Comparison of ENCODE assay signal across 22 mouse cellular contexts in the genomic region with DNA sequence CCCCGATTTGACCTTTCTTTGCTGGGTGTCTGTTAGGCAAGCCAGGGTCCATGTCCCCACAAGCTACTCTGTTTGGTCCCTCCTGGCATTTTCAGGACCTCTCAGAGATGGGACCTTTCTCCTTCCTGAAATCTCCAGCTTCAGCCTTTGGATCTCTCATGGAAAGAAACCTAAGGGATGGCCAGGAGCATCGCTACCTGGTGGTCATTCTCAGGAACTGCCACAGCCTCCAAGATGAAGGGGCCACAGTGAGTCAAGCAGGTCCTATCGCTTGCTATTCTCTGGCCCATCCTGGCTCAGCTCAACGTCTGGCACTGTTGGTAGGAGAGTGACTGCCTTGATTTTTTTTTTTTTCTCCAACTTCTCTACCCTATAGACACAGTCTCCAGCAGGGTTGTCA.
DNase-seq lines count a peak whose midpoint lies in the region; ATAC-seq and TF ChIP-seq lines count a peak whose summit lies in the region.
"Had no signal": no experiment of that assay in that cellular context is flagged by ENCODE, and none has a peak within 500 bp of the region (broad histone marks: within the 10 kb centered on the region; RNA-seq: fewer than 3 reads in every experiment).

No protein-coding gene starts in this region.

- no peaks in the 10 kb centered on the region for H3K27me3 ChIP-seq in hindbrain, postnatal 0 days (ENCODE audit: insufficient read depth, low read length)
- no peaks in the 10 kb centered on the region for H3K27me3 ChIP-seq in hindbrain, embryonic 12.5 days
- no peaks in the 10 kb centered on the region for H3K27me3 ChIP-seq in liver, postnatal 0 days (ENCODE audit: insufficient read depth, low read length)
- H3K27me3 ChIP-seq in stomach, postnatal 0 days (ENCODE audit: control insufficient read depth, insufficient read depth, low read length), result no peaks in the 10 kb centered on the region
- H3K27me3 ChIP-seq: limb, embryonic 13.5 days; liver, embryonic 15.5 days; midbrain, embryonic 13.5 days; neural tube, embryonic 12.5 days had no signal

- H3K27ac ChIP-seq in hindbrain, postnatal 0 days, result no peak overlapping the region
- no peak overlapping the region for H3K27ac ChIP-seq in hindbrain, embryonic 12.5 days
- H3K27ac ChIP-seq in liver, postnatal 0 days (ENCODE audit: low read depth), result no peak overlapping the region
- H3K27ac ChIP-seq in ES-E14 (ENCODE audit: insufficient read depth, low read depth, low read length, poor library complexity, severe bottlenecking), result no peak overlapping the region
- no peak overlapping the region for H3K27ac ChIP-seq in stomach, postnatal 0 days (replicated peaks)
- H3K27ac ChIP-seq: heart, embryonic 10.5 days; hindbrain, embryonic 10.5 days; limb, embryonic 13.5 days; liver, embryonic 15.5 days; midbrain, embryonic 13.5 days; neural tube, embryonic 12.5 days had no signal

- no peak for TF ChIP-seq EP300 in liver, postnatal 0 days (IDR thresholded peaks at IDR 0.05; ENCODE audit: low read depth)
- no peak for TF ChIP-seq EP300 in stomach, postnatal 0 days (optimal IDR thresholded peaks at IDR 0.05)

- no peak overlapping the region for H3K4me3 ChIP-seq in hindbrain, postnatal 0 days (ENCODE audit: low read length)
- H3K4me3 ChIP-seq in hindbrain, embryonic 12.5 days, result no peak overlapping the region
- no peak overlapping the region for H3K4me3 ChIP-seq in liver, postnatal 0 days (ENCODE audit: low read depth, low read length)
- H3K4me3 ChIP-seq in ES-E14 (ENCODE audit: insufficient read depth in 1 of 2, low read depth in 1 of 2, low read length in 2 of 2, poor library complexity in 1 of 2, severe bottlenecking in 1 of 2), result no peak overlapping the region
- H3K4me3 ChIP-seq in stomach, postnatal 0 days (ENCODE audit: low read depth, low read length), result no peak overlapping the region
- H3K4me3 ChIP-seq: heart, embryonic 10.5 days; hindbrain, embryonic 10.5 days; limb, embryonic 13.5 days; liver, embryonic 15.5 days; midbrain, embryonic 13.5 days; neural tube, embryonic 12.5 days had no signal

- ATAC-seq in hindbrain, postnatal 0 days, result no peak
- ATAC-seq in hindbrain, embryonic 12.5 days (ENCODE audit: low FRiP score), result no peak
- ATAC-seq in liver, postnatal 0 days, result no peak
- no peak for ATAC-seq in stomach, postnatal 0 days (ENCODE audit: low FRiP score, low TSS enrichment)
- no peak for ATAC-seq in monocyte, adult 5-6 weeks (replicated peaks; ENCODE audit: insufficient number of reproducible peaks, low FRiP score, low TSS enrichment, poor library complexity, severe bottlenecking)
- ATAC-seq: forebrain, embryonic 14.5 days; midbrain, embryonic 13.5 days had no signal

- H3K9me3 ChIP-seq in hindbrain, postnatal 0 days (ENCODE audit: low read length), result no peaks in the 10 kb centered on the region
- H3K9me3 ChIP-seq in hindbrain, embryonic 12.5 days (replicated peaks), result no peaks in the 10 kb centered on the region
- no peaks in the 10 kb centered on the region for H3K9me3 ChIP-seq in liver, postnatal 0 days (ENCODE audit: low read length)
- H3K9me3 ChIP-seq in ES-E14 (ENCODE audit: control insufficient read depth, insufficient read depth, low read depth, low read length), result no peaks in the 10 kb centered on the region
- no peaks in the 10 kb centered on the region for H3K9me3 ChIP-seq in stomach, postnatal 0 days (ENCODE audit: control insufficient read depth, low read length)
- H3K9me3 ChIP-seq: heart, embryonic 10.5 days; hindbrain, embryonic 10.5 days; limb, embryonic 13.5 days; liver, embryonic 15.5 days; midbrain, embryonic 13.5 days; neural tube, embryonic 12.5 days had no signal

- DNase-seq in hindbrain, postnatal 0 days (ENCODE audit: low spot score), result no peak
- DNase-seq in liver, postnatal 0 days, result no peak
- DNase-seq in liver (no peak), ES-E14 (ENCODE audit: low read depth, low spot score) (peak; percentile 15)
- no peak for DNase-seq in stomach, postnatal 0 days (ENCODE audit: low spot score)
- DNase-seq: B cell, adult 2 months; cerebellum, adult 11-12 months; cerebellum, postnatal 10 days; gastrocnemius, postnatal 10 days; kidney, adult 18-20 months; retina, postnatal 1 day; right cerebral cortex, postnatal 25 days; spleen, adult 18-20 months had no signal

- H3K36me3 ChIP-seq in hindbrain, postnatal 0 days (ENCODE audit: insufficient read depth, low read length), result no peaks in the 10 kb centered on the region
- no peaks in the 10 kb centered on the region for H3K36me3 ChIP-seq in hindbrain, embryonic 12.5 days
- H3K36me3 ChIP-seq in liver, postnatal 0 days (replicated peaks; ENCODE audit: insufficient read depth, low read length), result no peaks in the 10 kb centered on the region
- H3K36me3 ChIP-seq in ES-E14 (ENCODE audit: control insufficient read depth, insufficient read depth, low read length, poor library complexity, severe bottlenecking), result no peaks in the 10 kb centered on the region
- H3K36me3 ChIP-seq in stomach, postnatal 0 days (ENCODE audit: control insufficient read depth, insufficient read depth, low read length), result no peaks in the 10 kb centered on the region
- H3K36me3 ChIP-seq: heart, embryonic 10.5 days; hindbrain, embryonic 10.5 days; limb, embryonic 13.5 days; liver, embryonic 15.5 days; midbrain, embryonic 13.5 days; neural tube, embryonic 12.5 days had no signal

- no peaks in the 10 kb centered on the region for H3K4me1 ChIP-seq in hindbrain, postnatal 0 days (ENCODE audit: insufficient read depth, low read length)
- H3K4me1 ChIP-seq in hindbrain, embryonic 12.5 days, result no peaks in the 10 kb centered on the region
- no peaks in the 10 kb centered on the region for H3K4me1 ChIP-seq in liver, postnatal 0 days (ENCODE audit: insufficient read depth)
- peaks cover 0 to 3% of the 10 kb centered on the region in 2 experiments; a peak in 1 of 4 replicates for H3K4me1 ChIP-seq in ES-E14 (ENCODE audit: control insufficient read depth in 2 of 2, insufficient read depth in 2 of 2, low read length in 2 of 2, poor library complexity in 1 of 2)
- H3K4me1 ChIP-seq in stomach, postnatal 0 days (replicated peaks; ENCODE audit: control insufficient read depth, insufficient read depth), result no peaks in the 10 kb centered on the region
- H3K4me1 ChIP-seq: limb, embryonic 13.5 days; liver, embryonic 15.5 days; neural tube, embryonic 12.5 days had no signal

- no peak overlapping the region for H3K9ac ChIP-seq in hindbrain, postnatal 0 days (replicated peaks; ENCODE audit: low read length)
- H3K9ac ChIP-seq in hindbrain, embryonic 12.5 days, result no peak overlapping the region
- H3K9ac ChIP-seq in liver, postnatal 0 days (replicated peaks), result no peak overlapping the region
- H3K9ac ChIP-seq in ES-E14 (ENCODE audit: insufficient read depth, low read depth, low read length, poor library complexity, severe bottlenecking), result no peak overlapping the region
- no peak overlapping the region for H3K9ac ChIP-seq in stomach, postnatal 0 days (ENCODE audit: low read length)
- H3K9ac ChIP-seq: limb, embryonic 13.5 days; liver, embryonic 15.5 days; midbrain, embryonic 13.5 days; neural tube, embryonic 12.5 days had no signal

- no peak overlapping the region for H3K4me2 ChIP-seq in hindbrain, postnatal 0 days (ENCODE audit: low read depth, low read length)
- no peak overlapping the region for H3K4me2 ChIP-seq in hindbrain, embryonic 12.5 days (replicated peaks)
- no peak overlapping the region for H3K4me2 ChIP-seq in liver, postnatal 0 days (ENCODE audit: low read depth, low read length)
- no peak overlapping the region for H3K4me2 ChIP-seq in stomach, postnatal 0 days (replicated peaks; ENCODE audit: low read depth)
- H3K4me2 ChIP-seq: limb, embryonic 13.5 days; liver, embryonic 15.5 days; midbrain, embryonic 13.5 days; neural tube, embryonic 12.5 days had no signal

- in situ Hi-C loops in ES-E14 (cut with MboI; ENCODE audit: low sequenced_read_pairs in 2 of 2, unreplicated experiment in 2 of 2), result no loop called here

- 60% methylated on average over 4 of the region's 4 CpGs for WGBS in hindbrain, postnatal 0 days
- WGBS in hindbrain, embryonic 12.5 days, result 49% methylated on average over 4 of the region's 4 CpGs
- WGBS in liver, postnatal 0 days (ENCODE audit: insufficient replicate concordance), result 47% methylated on average over 4 of the region's 4 CpGs
- WGBS in stomach, postnatal 0 days, result 49% methylated on average over 4 of the region's 4 CpGs

- peak; percentile 58 for TF ChIP-seq CTCF in hindbrain, postnatal 0 days (IDR thresholded peaks at IDR 0.05; ENCODE audit: low read depth)
- TF ChIP-seq CTCF in liver, postnatal 0 days (IDR thresholded peaks at IDR 0.05; ENCODE audit: low read depth), result peak; percentile 23; the same call in 1 of the 2 replicates
- peak; percentile 41 for TF ChIP-seq CTCF in stomach, postnatal 0 days (IDR thresholded peaks at IDR 0.05; ENCODE audit: low read depth)

TF ChIP-seq in ES-E14, 5 proteins besides CTCF, POLR2A, EP300 and RAD21:
- no peak for TF ChIP-seq HCFC1 (IDR thresholded peaks at IDR 0.05; ENCODE audit: borderline replicate concordance, insufficient read depth, low read length)
- no peak for TF ChIP-seq CHD2 (IDR thresholded peaks at IDR 0.05; ENCODE audit: low read depth, low read length)
- no peak for TF ChIP-seq ZNF384 (IDR thresholded peaks at IDR 0.05; ENCODE audit: low read depth, low read length)
- TF ChIP-seq MAFK (IDR thresholded peaks at IDR 0.05; ENCODE audit: insufficient read depth, low read depth, low read length), result no peak
- TF ChIP-seq ZC3H11A (IDR thresholded peaks at IDR 0.05; ENCODE audit: borderline replicate concordance, low read depth, low read length), result no peak
TF ChIP-seq in ES-E14: peak in this region for 0.
